In the genomic region with DNA sequence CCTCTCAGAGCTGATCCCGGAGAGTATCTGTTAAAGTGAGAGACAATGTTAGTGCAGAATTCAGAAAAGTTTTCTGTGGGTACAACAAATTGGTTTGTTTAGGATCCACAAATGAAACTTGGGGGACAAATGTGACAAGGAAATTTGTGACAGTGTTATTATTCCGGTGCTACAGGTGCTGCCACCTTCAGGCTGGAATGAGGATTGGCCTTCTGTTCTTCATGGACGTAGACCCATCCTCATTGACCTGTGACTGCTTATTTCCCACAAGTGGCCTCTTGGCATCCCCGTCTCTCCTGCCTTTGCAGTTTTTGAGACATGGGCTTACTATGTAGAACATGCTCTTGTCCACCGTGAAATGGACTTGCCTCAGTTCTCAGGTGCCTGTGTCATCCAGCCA, we compare ENCODE assay signal across 8 mouse cellular contexts.
A peak's percentile ranks its signal among the peaks of the same experiment; 100 is the strongest.
DNase-seq lines count a peak whose midpoint lies in the region; ATAC-seq and TF ChIP-seq lines count a peak whose summit lies in the region.
"Had no signal": no experiment of that assay in that cellular context is flagged by ENCODE, and none has a peak within 500 bp of the region (broad histone marks: within the 10 kb centered on the region; RNA-seq: fewer than 3 reads in every experiment).

No protein-coding gene starts in this region.

- no peak overlapping the region for H3K27ac ChIP-seq in layer of hippocampus, adult 2 months
- H3K27ac ChIP-seq in CH12.LX (ENCODE audit: insufficient read depth, low read depth): no peak overlapping the region
- H3K27ac ChIP-seq in forebrain, embryonic 15.5 days (replicated peaks): no peak overlapping the region

- H3K36me3 ChIP-seq in CH12.LX (replicated peaks in 1 of 2; ENCODE audit: control insufficient read depth in 1 of 2, insufficient read depth in 1 of 2, low read length in 1 of 2): peaks cover 0 to 5% of the 10 kb centered on the region in 2 experiments
- no peaks in the 10 kb centered on the region for H3K36me3 ChIP-seq in forebrain, embryonic 15.5 days

- no peak for ATAC-seq in forebrain, embryonic 15.5 days (replicated peaks)

- H3K9ac ChIP-seq in CH12.LX (ENCODE audit: insufficient read depth, low read depth): no peak overlapping the region
- H3K9ac ChIP-seq in forebrain, embryonic 15.5 days (replicated peaks): no peak overlapping the region

- H3K4me3 ChIP-seq in layer of hippocampus, adult 2 months: no peak overlapping the region
- H3K4me3 ChIP-seq in CH12.LX (replicated peaks in 1 of 3; ENCODE audit: low read depth in 2 of 3, low read length in 2 of 3, poor library complexity in 1 of 3): no peak overlapping the region
- no peak overlapping the region for H3K4me3 ChIP-seq in forebrain, embryonic 15.5 days
- H3K4me3 ChIP-seq: megakaryocyte, embryonic 14.5 days had no signal

- no peak overlapping the region for H3K4me2 ChIP-seq in CH12.LX (ENCODE audit: insufficient read depth, low read depth, poor library complexity, severe bottlenecking)
- no peak overlapping the region for H3K4me2 ChIP-seq in forebrain, embryonic 15.5 days (replicated peaks)

- in situ Hi-C loops in CH12.LX (cut with MboI; ENCODE audit: low pct_ligation_motif_present, low pct_unique_long_range_greater_than_20kb, low sequenced_read_pairs): no loop called here

- TF ChIP-seq CTCF in layer of hippocampus, adult 2 months (conservative IDR thresholded peaks at IDR 0.05): peak; percentile 72
- peak; percentile 32 to 51 for TF ChIP-seq CTCF in CH12.LX (conservative IDR thresholded peaks at IDR 0.05 in 1 of 2, IDR thresholded peaks at IDR 0.05 in 1 of 2; ENCODE audit: low read depth in 2 of 2, low read length in 2 of 2)

- H3K4me1 ChIP-seq in CH12.LX (ENCODE audit: control insufficient read depth in 1 of 2, insufficient read depth in 2 of 2): no peaks in the 10 kb centered on the region
- no peaks in the 10 kb centered on the region for H3K4me1 ChIP-seq in forebrain, embryonic 15.5 days

- WGBS in forebrain, embryonic 15.5 days: 79% methylated on average over 5 of the region's 5 CpGs

- dilution Hi-C loops in CH12.LX (cut with MboI; ENCODE audit: extremely low pct_ligation_motif_present, extremely low pct_unique_long_range_greater_than_20kb, low sequenced_read_pairs): no loop called here

- no peaks in the 10 kb centered on the region for H3K79me2 ChIP-seq in CH12.LX (replicated peaks; ENCODE audit: control insufficient read depth, extremely low read depth, insufficient read depth, poor library complexity, severe bottlenecking)

- no peaks in the 10 kb centered on the region for H3K27me3 ChIP-seq in CH12.LX (replicated peaks)
- H3K27me3 ChIP-seq in forebrain, embryonic 15.5 days: no peaks in the 10 kb centered on the region
- H3K27me3 ChIP-seq: megakaryocyte, embryonic 14.5 days had no signal

- TF ChIP-seq RAD21 in CH12.LX (IDR thresholded peaks at IDR 0.05; ENCODE audit: low read depth, low read length): no peak

- TF ChIP-seq POLR2A in CH12.LX (IDR thresholded peaks at IDR 0.05; ENCODE audit: low read depth, low read length): no peak

- H3K9me3 ChIP-seq in CH12.LX (replicated peaks; ENCODE audit: low read length): no peaks in the 10 kb centered on the region
- no peaks in the 10 kb centered on the region for H3K9me3 ChIP-seq in forebrain, embryonic 15.5 days

- DNase-seq in layer of hippocampus, adult 2 months (ENCODE audit: low spot score in 2 of 2): no peak
- no peak for DNase-seq in layer of hippocampus, postnatal 36 days
- DNase-seq in CH12.LX (ENCODE audit: extremely low read depth): peak; percentile 17
- peak; percentile 14 for DNase-seq in WW6 (ENCODE audit: low read depth, low spot score)
- DNase-seq in lung, postnatal 36 days: peak; percentile 52
- no peak for DNase-seq in spleen, postnatal 4 days (ENCODE audit: low spot score in 2 of 2)

- no peak for TF ChIP-seq EP300 in CH12.LX (IDR thresholded peaks at IDR 0.05; ENCODE audit: low read length)

TF ChIP-seq in CH12.LX, 34 proteins besides CTCF, POLR2A, EP300 and RAD21:
- TF ChIP-seq MAX (IDR thresholded peaks at IDR 0.05; ENCODE audit: low read length) (no peak), JUND (conservative IDR thresholded peaks at IDR 0.05; ENCODE audit: low read depth, low read length) (no peak), UBTF (IDR thresholded peaks at IDR 0.05; ENCODE audit: low read depth, low read length) (no peak), NELFE (IDR thresholded peaks at IDR 0.05; ENCODE audit: low read depth, low read length) (no peak), TBP (conservative IDR thresholded peaks at IDR 0.05; ENCODE audit: low read depth, low read length) (no peak), POLR2AphosphoS2 (IDR thresholded peaks at IDR 0.05; ENCODE audit: low read depth, low read length) (no peak), MAZ (IDR thresholded peaks at IDR 0.05; ENCODE audit: low read depth, low read length) (no peak), SIN3A (IDR thresholded peaks at IDR 0.05; ENCODE audit: low read length) (no peak), CHD2 (IDR thresholded peaks at IDR 0.05; ENCODE audit: low read length) (no peak), KAT2A (IDR thresholded peaks at IDR 0.05; ENCODE audit: insufficient replicate concordance, low read length) (no peak), TCF12 (IDR thresholded peaks at IDR 0.05; ENCODE audit: low read depth, low read length) (no peak)

Comparison
In these comparisons a context has a peak if more than half of its experiments do, and no peak if none do; other contexts are left out.
1. DNase-seq: peak in CH12.LX (single experiment), WW6 (single experiment) and lung, postnatal 36 days (single experiment); none in layer of hippocampus, adult 2 months (0 of 2), layer of hippocampus, postnatal 36 days (0 of 2) and spleen, postnatal 4 days (0 of 2).